Mouse (Mus musculus) hindbrain, embryonic 15.5 days (tissue): ENCODE results near the gene Intu. TPM values are rescaled to one million over a fixed set of nuclear protein-coding genes. Genes with fewer than 3 reads are reported as not detected.

ENCODE experiments used
- ATAC-seq: fragments of 200-750 bp; cut with Nextera tagmentation; 2 replicates; pipeline ENCODE4 v1.8.0; 2017; ENCODE audit warnings: low read depth, moderate number of reproducible peaks, moderate TSS enrichment; ENCODE audit not compliant: low FRiP score
- H3K27ac ChIP-seq: fragments of 300-500 bp; sonication (generic); replicated peaks from 2 replicates; pipeline ENCODE4 v1.5.1; 2015; ENCODE audit warnings: mild to moderate bottlenecking, inconsistent platforms
- H3K27me3 ChIP-seq: fragments of 300-500 bp; sonication (generic); 2 replicates; pipeline ENCODE4 v1.6.1; 2015; ENCODE audit warnings: control low read depth, inconsistent platforms
- H3K36me3 ChIP-seq: fragments of 300-500 bp; sonication (generic); 2 replicates; pipeline ENCODE4 v1.6.1; 2015; ENCODE audit warnings: control low read depth, inconsistent platforms
- H3K4me1 ChIP-seq: fragments of 300-500 bp; sonication (generic); replicated peaks from 2 replicates; pipeline ENCODE4 v1.6.1; 2015; ENCODE audit warnings: control low read depth, inconsistent platforms
- H3K4me2 ChIP-seq: fragments of 300-500 bp; sonication (generic); 2 replicates; pipeline ENCODE4 v1.6.1; 2015; ENCODE audit warnings: moderate library complexity, mild to moderate bottlenecking, inconsistent platforms
- H3K4me3 ChIP-seq: fragments of 300-500 bp; sonication (generic); 2 replicates; pipeline ENCODE4 v1.5.1; 2015; ENCODE audit warnings: mild to moderate bottlenecking, inconsistent platforms
- H3K9ac ChIP-seq: fragments of 300-500 bp; sonication (generic); 2 replicates; pipeline ENCODE4 v1.6.1; 2015; ENCODE audit warnings: inconsistent platforms
- H3K9me3 ChIP-seq: fragments of 300-500 bp; sonication (generic); 2 replicates; pipeline ENCODE4 v1.6.1; 2016; ENCODE audit warnings: control low read depth, inconsistent platforms
- WGBS: fragments of 180-500 bp; shearing (Covaris S2); methylation state at CpG from one replicate; pipeline ENCODE4 v1.1.7; 2015; 5-methylcytosine and 5-hydroxymethylcytosine counted together
- polyA plus RNA-seq: library from polyadenylated mRNA; unstranded; fragments of >200 nt; fragmentation: Nextera tagmentation; extraction: Ambion mirVana; gene quantifications from 2 replicates; pipeline ENCODE4 v1.2.1, GENCODE M21; 2015

Intu gene
- polyA plus RNA-seq, 1 experiment from 2014 or later, result 3.9 TPM

GRCm38 (mm10) chr3:40666861-40667719 is 136.0 kb downstream of the Intu start:
- no peaks in the 10 kb centered on the region for H3K9me3 ChIP-seq
- H3K4me2 ChIP-seq, result no peak overlapping the region
- H3K4me3 ChIP-seq, result no peak overlapping the region
- WGBS, result 71% methylated on average over 8 of the region's 8 CpGs
- no peaks in the 10 kb centered on the region for H3K27me3 ChIP-seq
- no peak overlapping the region for H3K27ac ChIP-seq
- ATAC-seq, result no peak
- no peak overlapping the region for H3K9ac ChIP-seq
- peaks cover 12% of the 10 kb centered on the region for H3K36me3 ChIP-seq
- no peaks in the 10 kb centered on the region for H3K4me1 ChIP-seq

GRCm38 (mm10) chr3:40668889-40669288 is 137.8 kb downstream of the Intu start:
- H3K4me2 ChIP-seq, result no peak overlapping the region
- H3K4me3 ChIP-seq, result no peak overlapping the region
- no peaks in the 10 kb centered on the region for H3K27me3 ChIP-seq
- peaks cover 14% of the 10 kb centered on the region; the same call in 1 of the 2 replicates for H3K36me3 ChIP-seq
- no peak for ATAC-seq
- no peaks in the 10 kb centered on the region for H3K4me1 ChIP-seq
- H3K27ac ChIP-seq, result no peak overlapping the region
- 81% methylated on average over 6 of the region's 6 CpGs for WGBS
- no peak overlapping the region for H3K9ac ChIP-seq
- no peaks in the 10 kb centered on the region for H3K9me3 ChIP-seq

- Histone ChIP-seq H3K27ac (no peak overlapping the region), H3K9me3 (no peaks in the 10 kb centered on the region), H3K27me3 (no peaks in the 10 kb centered on the region), H3K4me1 (no peaks in the 10 kb centered on the region), H3K4me2 (no peak overlapping the region), H3K9ac (no peak overlapping the region), H3K4me3 (no peak overlapping the region), H3K36me3 (peaks cover 14% of the 10 kb centered on the region; the same call in 1 of the 2 replicates)
- no peak for ATAC-seq
- 92% methylated on average over 3 of the region's 3 CpGs for WGBS
Measured at GRCm38 (mm10) chr3:40669395-40669794, 138.3 kb downstream of the Intu start.

GRCm38 (mm10) chr3:40673515-40673914 is 142.4 kb downstream of the Intu start:
- no peak for ATAC-seq
- H3K27ac ChIP-seq, result no peak overlapping the region
- no peak overlapping the region for H3K9ac ChIP-seq
- no peaks in the 10 kb centered on the region for H3K27me3 ChIP-seq
- no peak overlapping the region for H3K4me3 ChIP-seq
- H3K4me2 ChIP-seq, result no peak overlapping the region
- 55% methylated on average over 1 of the region's 1 CpGs for WGBS
- 0 out of 2 replicates have a peak, but pooled peaks cover 5% of the 10 kb centered on the region for H3K36me3 ChIP-seq
- H3K4me1 ChIP-seq, result no peaks in the 10 kb centered on the region
- no peaks in the 10 kb centered on the region for H3K9me3 ChIP-seq

- Histone ChIP-seq H3K27me3 (no peaks in the 10 kb centered on the region), H3K27ac (no peak overlapping the region)
- 34% methylated on average over 8 of the region's 8 CpGs for WGBS
Measured at GRCm38 (mm10) chr3:40674873-40675405, 143.9 kb downstream of the Intu start.

GRCm38 (mm10) chr3:40678856-40679255 is 147.8 kb downstream of the Intu start:
- WGBS, result 44% methylated on average over 1 of the region's 1 CpGs
- H3K9ac ChIP-seq, result no peak overlapping the region

More at GRCm38 (mm10) chr3:40674873-40675405, 143.9 kb downstream of the Intu start:
- ATAC-seq, result no peak
- 0 out of 2 replicates have a peak, but pooled peaks cover 5% of the 10 kb centered on the region for H3K36me3 ChIP-seq
- no peak overlapping the region for H3K4me2 ChIP-seq
- H3K4me3 ChIP-seq, result no peak overlapping the region
- H3K9me3 ChIP-seq, result no peaks in the 10 kb centered on the region
- no peaks in the 10 kb centered on the region for H3K4me1 ChIP-seq
- no peak overlapping the region for H3K9ac ChIP-seq

GRCm38 (mm10) chr3:40682404-40682803 is 151.3 kb downstream of the Intu start:
- Histone ChIP-seq H3K27ac (no peak overlapping the region), H3K4me1 (peaks cover 10% of the 10 kb centered on the region), H3K4me2 (no peak overlapping the region), H3K4me3 (no peak overlapping the region), H3K27me3 (no peaks in the 10 kb centered on the region), H3K9ac (no peak overlapping the region), H3K9me3 (no peaks in the 10 kb centered on the region), H3K36me3 (no peaks in the 10 kb centered on the region)
- no peak for ATAC-seq
- WGBS, result 38% methylated on average over 11 of the region's 11 CpGs

More at GRCm38 (mm10) chr3:40678856-40679255, 147.8 kb downstream of the Intu start:
- H3K4me3 ChIP-seq, result no peak overlapping the region
- H3K27ac ChIP-seq, result no peak overlapping the region
- H3K27me3 ChIP-seq, result no peaks in the 10 kb centered on the region
- H3K4me2 ChIP-seq, result no peak overlapping the region
- H3K36me3 ChIP-seq, result no peaks in the 10 kb centered on the region
- no peaks in the 10 kb centered on the region for H3K9me3 ChIP-seq
- H3K4me1 ChIP-seq, result 0 out of 2 replicates have a peak, but pooled peaks cover 2% of the 10 kb centered on the region
- no peak for ATAC-seq

- peaks cover 10% of the 10 kb centered on the region for H3K4me1 ChIP-seq
- H3K27ac ChIP-seq, result no peak overlapping the region
- H3K27me3 ChIP-seq, result no peaks in the 10 kb centered on the region
- 80% methylated on average over 18 of the region's 18 CpGs for WGBS
- no peak overlapping the region for H3K4me3 ChIP-seq
- no peaks in the 10 kb centered on the region for H3K36me3 ChIP-seq
- ATAC-seq, result no peak
- H3K9ac ChIP-seq, result no peak overlapping the region
- no peak overlapping the region for H3K4me2 ChIP-seq
- H3K9me3 ChIP-seq, result no peaks in the 10 kb centered on the region
Measured at GRCm38 (mm10) chr3:40683171-40683570, 152.1 kb downstream of the Intu start.

- no peaks in the 10 kb centered on the region for H3K27me3 ChIP-seq
- 6% methylated on average over 3 of the region's 3 CpGs for WGBS
Measured at GRCm38 (mm10) chr3:40685855-40686515, 154.9 kb downstream of the Intu start.

GRCm38 (mm10) chr3:40686836-40687235 is 155.8 kb downstream of the Intu start:
- H3K36me3 ChIP-seq, result no peaks in the 10 kb centered on the region
- H3K4me3 ChIP-seq, result no peak overlapping the region
- H3K27ac ChIP-seq, result no peak overlapping the region
- ATAC-seq, result peak; percentile 78
- H3K4me1 ChIP-seq, result peaks cover 10% of the 10 kb centered on the region
- H3K9ac ChIP-seq, result no peak overlapping the region
- no peaks in the 10 kb centered on the region for H3K27me3 ChIP-seq
- no peak overlapping the region; the same call in 1 of the 2 replicates for H3K4me2 ChIP-seq
- 12% methylated on average over 9 of the region's 9 CpGs for WGBS
- no peaks in the 10 kb centered on the region for H3K9me3 ChIP-seq

More at GRCm38 (mm10) chr3:40685855-40686515, 154.9 kb downstream of the Intu start:
- Histone ChIP-seq H3K4me3 (no peak overlapping the region), H3K9me3 (no peaks in the 10 kb centered on the region), H3K9ac (no peak overlapping the region), H3K4me2 (no peak overlapping the region), H3K36me3 (no peaks in the 10 kb centered on the region), H3K4me1 (peaks cover 10% of the 10 kb centered on the region), H3K27ac (peak overlapping the region; percentile 4; the same call in 1 of the 2 replicates)
- peak; percentile 71 for ATAC-seq

GRCm38 (mm10) chr3:40687588-40687987 is 156.5 kb downstream of the Intu start:
- Histone ChIP-seq H3K9ac (no peak overlapping the region), H3K36me3 (no peaks in the 10 kb centered on the region), H3K27me3 (no peaks in the 10 kb centered on the region), H3K9me3 (no peaks in the 10 kb centered on the region), H3K4me1 (peaks cover 8% of the 10 kb centered on the region), H3K4me3 (no peak overlapping the region), H3K4me2 (no peak overlapping the region), H3K27ac (no peak overlapping the region)
- no peak for ATAC-seq
- WGBS, result 51% methylated on average over 3 of the region's 3 CpGs

GRCm38 (mm10) chr3:40691566-40691965 is 160.5 kb downstream of the Intu start:
- peaks cover 4% of the 10 kb centered on the region for H3K4me1 ChIP-seq
- peaks cover 5% of the 10 kb centered on the region; the same call in 1 of the 2 replicates for H3K36me3 ChIP-seq
- WGBS, result 71% methylated on average over 6 of the region's 6 CpGs
- ATAC-seq, result no peak
- no peak overlapping the region for H3K27ac ChIP-seq
- H3K27me3 ChIP-seq, result no peaks in the 10 kb centered on the region
- no peaks in the 10 kb centered on the region for H3K9me3 ChIP-seq
- no peak overlapping the region for H3K4me2 ChIP-seq
- H3K4me3 ChIP-seq, result no peak overlapping the region
- H3K9ac ChIP-seq, result no peak overlapping the region
